Mouse (Mus musculus) midbrain, embryonic 13.5 days (tissue): ENCODE data around the gene Sash1. TPM values are rescaled to one million over a fixed set of nuclear protein-coding genes. Genes with fewer than 3 reads are reported as not detected.

Source experiments
- ATAC-seq: fragments of 200-750 bp; cut with Nextera tagmentation; 2 replicates; pipeline ENCODE4 v1.8.0; 2017; ENCODE audit warnings: mild to moderate bottlenecking, moderate TSS enrichment, moderate library complexity
- H3K27ac ChIP-seq: fragments of 300-500 bp; sonication (generic); 2 replicates; pipeline ENCODE4 v1.5.1; 2015; ENCODE audit warnings: inconsistent platforms, mild to moderate bottlenecking, moderate library complexity
- H3K27me3 ChIP-seq: fragments of 300-500 bp; sonication (generic); 2 replicates; pipeline ENCODE4 v1.6.1; 2015; ENCODE audit warnings: mild to moderate bottlenecking, inconsistent platforms
- H3K36me3 ChIP-seq: fragments of 300-500 bp; sonication (generic); 2 replicates; pipeline ENCODE4 v1.6.1; 2015; ENCODE audit warnings: mild to moderate bottlenecking, inconsistent platforms
- H3K4me1 ChIP-seq: fragments of 300-500 bp; sonication (generic); replicated peaks from 2 replicates; pipeline ENCODE4 v1.6.1; 2015; ENCODE audit warnings: inconsistent platforms
- H3K4me2 ChIP-seq: fragments of 300-500 bp; sonication (generic); replicated peaks from 2 replicates; pipeline ENCODE4 v1.6.1; 2015; ENCODE audit warnings: moderate library complexity, mild to moderate bottlenecking, inconsistent platforms
- H3K4me3 ChIP-seq: fragments of 300-500 bp; sonication (generic); replicated peaks from 2 replicates; pipeline ENCODE4 v1.5.1; 2015; ENCODE audit warnings: mild to moderate bottlenecking, inconsistent platforms
- H3K9ac ChIP-seq: fragments of 300-500 bp; sonication (generic); replicated peaks from 2 replicates; pipeline ENCODE4 v1.6.1; 2015; ENCODE audit warnings: mild to moderate bottlenecking, inconsistent platforms
- H3K9me3 ChIP-seq: fragments of 300-500 bp; sonication (generic); 2 replicates; pipeline ENCODE4 v1.6.1; 2016; ENCODE audit warnings: mild to moderate bottlenecking, inconsistent platforms
- WGBS: fragments of 180-500 bp; shearing (Covaris S2); methylation state at CpG from one replicate; pipeline ENCODE4 v1.1.7; 2015; 5-methylcytosine and 5-hydroxymethylcytosine counted together
- polyA plus RNA-seq: library from polyadenylated mRNA; unstranded; fragments of >200 nt; fragmentation: Nextera tagmentation; extraction: Ambion mirVana; gene quantifications from 2 replicates; pipeline ENCODE4 v1.2.1, GENCODE M21; 2015

Sash1 gene
- polyA plus RNA-seq, 1 experiment from 2014 or later: 4.5 TPM

- no peaks in the 10 kb centered on the region for H3K27me3 ChIP-seq
- ATAC-seq: peak; percentile 43; the same call in 1 of the 2 replicates
- H3K36me3 ChIP-seq: no peaks in the 10 kb centered on the region
These were observed 203.5 kb downstream of the Sash1 start for GRCm38 (mm10) chr10:8682341-8682740.

GRCm38 (mm10) chr10:8676722-8677121, 209.1 kb downstream of the Sash1 start:
- H3K4me3 ChIP-seq: no peak overlapping the region
- H3K36me3 ChIP-seq: no peaks in the 10 kb centered on the region
- no peaks in the 10 kb centered on the region for H3K9me3 ChIP-seq
- no peak overlapping the region for H3K27ac ChIP-seq
- ATAC-seq: no peak
- 85% methylated on average over 5 of the region's 5 CpGs for WGBS
- no peaks in the 10 kb centered on the region for H3K4me1 ChIP-seq
- H3K27me3 ChIP-seq: no peaks in the 10 kb centered on the region
- H3K4me2 ChIP-seq: no peak overlapping the region
- no peak overlapping the region for H3K9ac ChIP-seq

More at GRCm38 (mm10) chr10:8682341-8682740, 203.5 kb downstream of the Sash1 start:
- WGBS: 85% methylated on average over 6 of the region's 6 CpGs
- no peaks in the 10 kb centered on the region for H3K9me3 ChIP-seq
- no peak overlapping the region for H3K27ac ChIP-seq
- H3K4me2 ChIP-seq: no peak overlapping the region
- H3K4me1 ChIP-seq: no peaks in the 10 kb centered on the region
- H3K4me3 ChIP-seq: no peak overlapping the region
- H3K9ac ChIP-seq: no peak overlapping the region
